Mouse (Mus musculus) heart, postnatal 14 days (tissue): Measurements from ENCODE around the gene Dnajc17. TPM values are rescaled to one million over a fixed set of nuclear protein-coding genes. Genes with fewer than 3 reads are reported as not detected.
A peak's percentile ranks its signal among the peaks of the same experiment; 100 is the strongest.

Source experiments
- DNase-seq, 2 experiments: peaks; one replicate each; pipeline ENCODE4 v3.0.0; 2021 to 2022
- intact Hi-C: fragments of 180-260 bp; cut with DNase I; formaldehyde crosslinking; loops from one replicate; pipeline ENCODE4 v1.15.1; 2025
- long read RNA-seq, 2 experiments: library from polyadenylated mRNA; stranded (forward); transcript quantifications; one replicate each; pipeline ENCODE4 v2.0.0; 2021
- total RNA-seq, 2 experiments: library from RNA; stranded (reverse); gene quantifications; 2 replicates each; pipeline ENCODE4 v1.2.3; 2021

Dnajc17 gene
- total RNA-seq = 10 to 100 TPM in 1 of 2 experiments, 1 to 10 TPM in 1; 9.3 to 10.0 TPM
- long read RNA-seq, experiment 1, partial matches to known transcripts = 0 of 9 reads
- long read RNA-seq, experiment 1, other reads (novel, unspliced or antisense) = 5 of 9 reads
- long read RNA-seq, experiment 2, partial matches to known transcripts = 1 of 6 reads
- long read RNA-seq, experiment 2, other reads (novel, unspliced or antisense) = 2 of 6 reads

DNA sequence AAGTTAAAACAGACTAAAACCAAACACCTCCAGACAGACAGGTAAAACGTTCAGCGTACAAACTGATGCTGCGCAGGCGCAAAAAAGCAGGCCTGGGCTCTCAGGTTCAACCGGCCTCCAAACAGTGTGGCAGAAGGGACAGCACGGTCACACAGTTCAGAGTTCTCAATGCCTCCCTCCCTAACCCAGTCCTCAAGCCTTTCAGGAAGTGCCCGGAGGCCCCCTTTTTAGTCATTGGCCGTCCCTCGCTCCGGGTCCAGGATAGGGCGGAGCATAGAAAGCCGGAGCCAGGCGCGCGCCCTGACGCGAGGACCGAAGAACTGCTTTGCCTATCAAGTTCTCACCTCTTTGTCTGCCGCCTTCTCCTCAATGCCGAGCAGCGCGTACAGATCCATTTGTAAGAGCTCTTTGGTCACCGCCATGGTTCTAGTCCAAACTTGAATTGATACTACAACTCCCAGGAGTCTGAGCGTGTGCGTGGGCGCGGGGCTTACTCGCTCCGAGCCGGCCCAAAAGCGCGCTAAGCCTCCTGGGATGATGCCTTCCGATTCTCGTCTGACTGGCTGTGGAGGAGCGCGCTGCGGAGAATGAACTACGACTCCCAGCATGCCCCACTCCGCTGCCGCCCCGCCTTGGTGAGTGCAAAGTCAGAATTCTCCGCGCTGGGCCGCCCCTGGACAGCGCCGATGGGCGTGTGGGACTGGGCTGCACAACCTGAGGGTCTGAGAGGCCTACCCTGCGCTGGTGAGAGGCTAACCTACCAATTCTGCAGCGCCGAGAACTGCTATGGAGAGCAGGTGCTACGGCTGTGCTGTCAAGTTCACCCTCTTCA lies at the start of gene Dnajc17, which contains the start of gene Zfyve19:
Dnajc17 (minus strand) TSS at position 452 of the 832 bp plus-strand sequence.
Zfyve19 (plus strand) TSS at position 274 of the 832 bp plus-strand sequence.
- intact Hi-C loops = no loop called here
- DNase-seq = peak; percentile 94

DNA sequence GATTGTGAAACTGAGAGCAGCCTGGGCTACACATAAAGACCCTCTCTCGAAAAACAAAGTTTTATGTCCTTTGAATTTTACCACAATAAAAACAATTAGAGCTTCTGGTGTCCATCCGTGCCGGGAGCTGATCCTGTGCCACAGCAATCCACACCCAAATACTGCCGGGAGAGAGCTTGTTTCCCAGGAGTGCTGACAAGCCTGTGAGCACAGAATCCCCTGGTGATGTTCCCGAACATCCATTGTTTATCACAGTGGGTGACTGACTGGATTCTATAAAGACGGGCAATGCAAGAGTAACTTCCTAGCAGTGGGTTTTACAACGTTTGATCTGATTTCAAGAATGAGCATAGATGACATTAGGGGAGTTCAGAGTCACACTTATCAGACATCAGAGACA lies 46.4 kb upstream of the Dnajc17 start:
- intact Hi-C loops = no loop called here
- DNase-seq = no peak

DNA sequence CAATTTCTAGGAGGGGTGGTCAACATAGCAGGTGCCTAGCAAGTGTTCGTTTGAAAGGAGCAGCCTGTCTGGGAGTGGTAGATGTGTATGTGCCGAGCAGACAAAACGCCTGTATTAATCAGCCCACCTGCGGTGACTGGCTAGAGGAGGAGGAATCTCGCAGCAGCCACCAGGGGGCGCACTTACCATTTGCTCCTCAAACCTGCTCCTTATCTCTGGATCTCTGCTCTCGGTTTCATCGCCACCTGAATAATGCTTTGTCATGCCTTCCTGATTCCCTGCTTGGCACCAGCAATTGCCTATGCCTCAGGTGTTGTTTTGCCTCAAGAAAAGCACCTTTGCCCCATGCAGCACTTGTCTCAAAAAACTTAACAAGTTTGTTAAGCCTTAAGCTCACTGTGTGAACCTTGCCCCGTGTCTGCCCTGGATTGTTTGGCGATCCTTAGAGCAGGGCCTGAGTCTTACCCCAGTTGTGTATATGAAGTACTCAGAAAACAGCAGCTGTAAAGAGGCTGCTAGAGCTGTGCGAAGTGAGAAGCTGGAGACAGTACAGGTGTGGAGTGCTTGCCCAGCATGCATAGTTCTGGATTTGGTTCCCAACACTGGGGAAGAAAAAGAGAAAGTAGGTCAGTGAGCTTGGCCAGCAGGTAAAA lies 42.4 kb upstream of the Dnajc17 start:
- peak; percentile 84 to 91 for DNase-seq
- intact Hi-C loops = loop anchor here (1.0 kb wide), 2 partner anchors 37 to 186 kb away; partner anchors contain the start of gene Vps18

DNA sequence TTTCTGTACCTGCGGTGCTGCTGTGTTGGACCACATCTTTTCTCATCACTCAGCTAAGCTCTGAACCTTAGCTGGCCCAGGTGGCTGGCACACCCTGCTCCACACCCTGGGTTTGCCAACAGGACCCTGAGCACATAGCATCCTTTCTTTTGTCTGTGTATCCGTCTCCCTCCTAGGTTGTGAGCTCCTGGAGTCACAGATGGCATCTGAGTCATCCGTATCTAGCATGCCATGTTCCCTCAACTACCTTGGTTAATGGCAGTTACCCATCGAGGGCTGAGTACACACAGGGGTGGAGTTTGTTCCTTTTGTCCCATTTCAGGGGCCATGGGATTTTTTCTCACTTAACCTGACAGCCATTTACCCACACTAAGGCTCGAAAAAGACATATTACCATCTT lies 41.8 kb upstream of the Dnajc17 start:
- DNase-seq = no peak
- intact Hi-C loops = loop anchor here (1.0 kb wide), 1 partner anchor 187 kb away; no protein-coding TSS in a partner anchor

DNA sequence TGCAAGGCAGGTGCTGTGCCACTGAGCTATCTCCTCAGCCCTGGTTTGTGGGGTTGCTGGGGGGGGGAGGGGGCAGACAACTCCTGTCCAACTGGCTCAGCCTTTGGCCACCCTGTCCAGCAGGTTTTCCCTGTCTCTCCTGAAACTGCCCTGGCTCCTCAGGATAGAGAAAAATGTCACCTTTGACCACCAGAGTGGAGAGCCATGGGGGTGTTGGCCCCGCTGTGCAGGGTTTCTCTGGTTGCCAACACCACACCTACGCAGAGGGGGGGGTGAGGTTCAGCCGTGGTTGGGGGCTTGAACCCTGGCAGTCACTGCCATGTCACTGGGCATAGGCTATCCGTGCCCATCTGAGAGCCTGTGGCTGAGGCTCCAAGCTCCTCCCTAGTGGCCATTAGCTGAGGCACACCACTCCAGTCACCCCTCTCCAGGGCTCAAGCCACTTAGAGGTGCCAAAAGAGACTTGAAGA lies 41.0 kb upstream of the Dnajc17 start:
- no peak for DNase-seq
- intact Hi-C loops = loop anchor here (1.0 kb wide), 1 partner anchor 188 kb away; no protein-coding TSS in a partner anchor

DNA sequence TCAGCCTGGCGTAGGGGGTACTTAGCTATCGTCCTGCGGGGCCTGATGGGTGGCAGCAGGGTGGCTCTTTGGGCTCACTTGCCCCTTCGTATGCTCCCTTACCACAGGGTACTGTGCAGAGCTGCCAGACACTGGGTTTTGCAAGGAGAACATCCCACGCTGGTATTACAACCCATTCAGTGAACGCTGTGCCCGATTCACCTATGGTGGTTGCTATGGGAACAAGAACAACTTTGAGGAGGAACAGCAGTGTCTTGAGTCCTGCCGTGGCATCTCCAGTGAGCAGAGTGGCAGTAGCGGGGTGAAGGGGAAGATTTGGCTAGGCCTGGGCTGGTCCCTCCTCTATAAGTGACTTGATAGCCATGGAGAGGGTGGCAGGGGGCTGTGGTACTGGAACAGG lies 39.3 kb upstream of the Dnajc17 start:
- intact Hi-C loops = no loop called here
- DNase-seq = no peak

DNA sequence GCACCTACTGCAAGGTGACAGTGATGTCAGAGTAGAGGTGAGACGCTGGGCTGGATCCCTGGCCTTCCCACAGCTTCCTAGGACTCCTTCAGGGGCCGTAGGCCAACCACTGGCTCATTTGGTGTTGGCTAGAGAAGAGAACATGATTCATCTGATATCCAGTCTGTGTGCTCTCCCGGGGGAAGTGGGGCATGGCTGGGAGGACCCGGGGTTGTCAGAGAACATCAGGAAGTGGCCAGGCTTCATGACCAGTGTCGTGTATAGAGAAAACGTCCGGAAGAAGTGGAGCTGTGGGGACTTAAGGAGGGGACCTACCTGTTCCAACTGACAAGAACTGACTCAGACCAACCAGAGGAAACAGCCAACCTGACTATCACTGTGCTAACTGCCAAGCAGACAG lies 36.7 kb upstream of the Dnajc17 start:
- intact Hi-C loops = no loop called here
- no peak for DNase-seq

DNA sequence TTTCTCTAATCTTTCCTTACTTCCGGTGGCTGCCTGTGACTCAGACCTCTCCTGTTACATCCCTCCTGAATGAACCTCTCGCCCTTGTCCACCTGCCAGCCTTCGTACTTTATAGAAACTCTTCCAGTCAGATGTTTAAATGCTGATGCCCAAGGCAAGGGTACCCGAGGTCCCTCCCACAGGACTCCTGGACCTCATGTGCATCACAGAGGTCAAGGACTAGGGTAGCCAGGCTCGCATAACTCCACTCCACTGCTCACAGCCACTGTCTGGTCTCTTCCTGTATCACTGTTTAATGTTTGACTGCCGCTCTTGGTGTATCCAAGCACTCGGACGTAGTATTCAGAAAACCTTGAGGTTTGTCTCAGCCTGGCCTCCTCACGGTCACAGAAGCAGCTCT lies 34.0 kb upstream of the Dnajc17 start:
- DNase-seq = no peak
- intact Hi-C loops = no loop called here

DNA sequence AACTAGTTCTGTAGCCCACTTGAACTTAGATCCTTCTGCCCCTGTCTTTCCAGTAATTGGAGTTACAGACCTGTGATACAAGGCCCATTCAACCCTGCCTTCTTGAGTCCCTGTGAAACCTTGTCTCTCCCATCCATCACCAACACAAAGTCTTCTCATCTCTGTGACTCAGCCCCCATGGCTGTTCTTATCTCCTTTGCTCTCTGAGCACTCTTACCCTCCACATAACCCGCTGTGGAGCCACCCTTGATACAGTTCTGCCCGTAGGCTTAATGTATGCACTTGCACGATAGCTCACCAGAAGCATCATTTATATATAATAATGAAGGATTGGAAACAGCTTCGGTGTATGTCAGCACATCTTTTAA lies 32.2 kb upstream of the Dnajc17 start:
- no peak for DNase-seq
- intact Hi-C loops = no loop called here

DNA sequence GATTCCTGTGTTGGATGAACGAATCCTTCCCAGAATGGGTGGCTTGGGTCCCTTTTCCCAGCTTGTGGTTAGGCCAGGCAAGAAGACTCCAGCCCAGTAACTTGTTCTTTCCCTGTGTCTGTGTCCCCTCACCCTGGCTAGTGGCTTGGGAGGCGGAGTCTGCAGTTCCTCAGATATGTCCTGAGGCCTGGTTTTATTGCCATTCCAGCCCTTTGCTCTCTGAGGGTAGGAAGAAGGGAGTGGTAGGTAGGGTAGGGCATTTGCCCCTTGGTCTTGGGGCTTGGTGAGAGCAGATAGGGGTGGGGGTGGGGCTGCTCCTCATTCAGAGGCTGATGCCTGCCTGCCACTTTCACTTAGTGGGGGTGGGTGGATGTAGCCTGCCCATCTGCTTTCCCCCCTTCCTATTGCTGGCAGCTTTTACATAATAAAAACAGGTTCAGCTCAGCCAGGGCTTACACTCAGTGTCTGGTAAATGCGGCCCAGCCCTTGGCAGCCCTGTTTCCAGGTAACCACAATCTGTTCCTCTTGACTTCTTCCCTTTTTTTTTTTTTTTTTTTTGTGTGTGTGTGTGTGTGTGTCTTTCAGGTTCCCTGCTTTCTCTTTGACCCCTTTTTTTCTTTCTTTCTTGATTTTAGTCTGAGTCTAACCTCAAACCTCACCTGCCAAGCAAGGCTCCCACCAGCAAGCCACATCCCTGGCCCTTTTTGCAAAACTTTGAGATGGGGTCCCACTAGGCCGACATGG lies 31.7 kb upstream of the Dnajc17 start:
- intact Hi-C loops = no loop called here
- DNase-seq = no peak

DNA sequence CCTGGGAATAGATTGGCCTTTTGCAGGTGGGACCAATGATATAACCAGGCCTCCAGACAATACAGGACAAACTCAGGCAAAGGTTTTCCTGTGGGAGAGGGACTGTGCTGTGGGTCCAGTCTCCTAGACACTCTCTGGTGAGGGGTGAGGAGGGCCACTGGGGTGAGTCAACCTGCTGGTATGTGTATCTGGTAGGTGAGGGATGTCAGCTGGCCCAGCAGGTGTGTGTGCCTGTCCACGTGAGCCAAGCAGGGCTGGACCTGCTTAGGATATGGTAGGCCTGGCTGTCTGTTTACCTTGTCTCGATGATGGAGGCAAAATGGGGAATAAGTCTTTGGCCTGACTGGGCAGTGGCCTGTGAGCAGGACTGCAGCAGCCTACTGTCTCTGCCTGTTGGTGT lies 30.1 kb upstream of the Dnajc17 start:
- intact Hi-C loops = no loop called here
- DNase-seq = no peak

DNA sequence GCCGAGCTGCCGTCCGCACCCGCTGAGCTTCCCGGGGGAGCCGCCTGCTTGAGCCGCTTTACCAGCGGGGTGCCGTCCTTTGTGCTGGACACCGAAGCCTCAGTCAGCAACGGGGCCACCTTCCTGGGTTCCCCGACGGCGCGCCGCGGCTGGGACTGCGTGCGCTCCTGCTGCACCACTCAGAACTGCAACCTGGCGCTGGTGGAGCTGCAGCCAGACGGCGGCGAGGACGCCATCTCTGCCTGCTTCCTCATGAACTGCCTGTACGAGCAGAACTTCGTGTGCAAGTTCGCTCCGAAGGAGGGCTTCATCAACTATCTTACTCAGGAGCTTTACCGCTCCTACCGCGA lies 29.3 kb upstream of the Dnajc17 start:
- DNase-seq = no peak
- intact Hi-C loops = no loop called here

DNA sequence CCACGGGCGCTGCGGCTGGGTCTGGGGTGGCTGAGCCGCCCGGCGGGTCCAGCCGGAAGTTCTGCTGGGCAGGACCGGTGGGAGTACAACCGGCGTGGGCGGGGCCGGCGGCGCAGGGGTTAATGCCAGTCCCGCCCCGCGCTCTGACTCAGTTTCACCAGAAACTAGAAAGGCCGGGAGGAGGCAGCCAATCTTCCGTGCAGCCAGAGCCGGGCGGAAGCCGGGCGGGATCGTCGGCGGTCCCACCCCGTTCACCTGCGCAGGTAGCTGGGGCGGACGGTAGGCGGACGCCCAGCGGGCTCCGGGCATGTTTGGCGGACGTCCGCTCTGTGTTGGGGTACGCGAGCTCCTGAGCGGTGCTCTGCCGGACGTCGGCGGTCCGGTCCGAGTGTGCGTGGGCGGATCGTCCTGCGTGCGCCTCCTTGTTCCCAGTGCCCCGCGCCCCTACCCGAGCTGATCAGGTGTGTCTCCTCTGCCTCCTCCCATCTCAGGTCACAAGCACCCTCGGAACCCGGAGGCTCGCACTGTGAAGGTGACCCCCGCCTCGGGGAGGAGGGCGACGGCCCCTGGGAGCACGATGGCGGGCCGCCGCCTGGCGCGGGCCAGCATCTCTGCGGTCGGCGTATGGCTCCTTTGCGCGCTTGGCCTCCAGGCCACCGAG lies 28.7 kb upstream of the Dnajc17 start, which contains the start of gene Spint1:
Spint1 (plus strand) TSS at position 153 of the 661 bp plus-strand sequence.
- intact Hi-C loops = no loop called here
- DNase-seq = peak in 1 of 2 experiments; percentile 18

DNA sequence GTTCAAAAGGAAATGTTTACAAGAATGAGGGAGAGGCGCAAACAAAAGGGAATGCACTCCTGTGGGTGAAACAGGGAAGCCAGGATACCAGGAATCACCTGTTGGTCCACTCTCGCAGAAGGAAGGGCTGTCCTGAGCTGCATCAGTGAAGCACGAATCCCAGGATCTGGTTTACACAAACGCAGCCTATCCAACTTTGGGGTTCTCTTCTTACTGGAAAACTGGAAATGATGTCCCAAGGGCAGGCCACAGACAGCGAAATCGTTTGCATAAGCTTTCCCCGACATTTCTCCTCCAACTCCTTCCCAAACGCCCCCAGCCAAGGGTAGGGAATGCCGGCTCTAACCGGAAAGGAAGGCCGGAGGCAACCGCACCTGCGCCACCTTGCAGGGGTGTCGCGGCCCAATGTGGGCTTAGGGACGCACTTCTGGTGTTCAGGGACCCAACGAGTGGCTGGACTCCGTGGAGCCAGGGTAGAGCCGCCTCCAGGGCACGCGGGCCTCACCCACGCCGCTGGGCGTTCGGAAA lies 28.2 kb upstream of the Dnajc17 start:
- intact Hi-C loops = no loop called here
- DNase-seq = no peak

DNA sequence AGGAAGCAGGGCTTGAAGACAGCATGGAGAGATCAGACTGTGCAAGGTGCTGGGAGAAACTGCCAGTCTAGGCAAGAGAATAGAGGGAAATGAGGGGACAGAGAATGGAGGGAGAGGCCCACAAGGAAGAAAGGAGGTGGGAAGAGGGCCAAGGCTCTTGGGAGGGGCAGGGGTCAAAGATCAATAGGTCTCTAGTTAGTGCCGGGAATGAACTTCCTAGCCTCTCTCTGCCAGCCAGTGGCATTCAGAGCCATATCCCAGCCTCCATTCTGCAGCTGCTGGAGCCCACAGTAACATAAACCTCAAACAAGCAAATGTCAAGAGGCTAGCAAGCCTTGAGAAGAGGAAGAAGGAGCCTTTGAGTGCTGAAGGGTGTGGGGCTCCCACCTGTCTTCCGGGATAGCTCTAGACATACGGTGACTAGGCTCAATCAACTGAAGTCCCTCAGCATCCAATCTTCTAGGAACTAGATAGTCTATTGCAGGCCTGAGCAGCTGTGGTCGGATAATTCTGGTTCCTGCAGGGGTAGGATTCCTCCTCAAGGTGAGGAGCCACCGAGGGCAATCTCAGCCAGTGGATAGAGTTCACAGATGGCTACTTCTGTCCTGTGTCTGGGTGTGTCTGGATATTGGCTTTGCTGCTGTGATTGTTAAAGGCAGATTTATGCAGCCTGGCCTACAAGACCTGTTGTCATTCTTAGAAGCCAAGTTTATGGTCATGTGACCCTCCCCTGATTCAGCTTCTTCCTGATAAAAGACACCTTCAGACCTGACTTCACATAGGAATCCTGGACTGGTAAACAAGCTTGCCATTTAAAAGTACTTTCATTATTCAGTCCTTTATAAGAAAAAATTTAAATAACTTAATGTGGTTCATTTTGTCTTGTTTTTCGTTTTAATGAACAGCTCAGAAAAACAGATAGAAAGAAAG lies 21.4 kb upstream of the Dnajc17 start, which contains the start of gene Ppp1r14d:
Ppp1r14d (minus strand) TSS at position 132 of the 930 bp plus-strand sequence.
- DNase-seq = no peak
- intact Hi-C loops = no loop called here

DNA sequence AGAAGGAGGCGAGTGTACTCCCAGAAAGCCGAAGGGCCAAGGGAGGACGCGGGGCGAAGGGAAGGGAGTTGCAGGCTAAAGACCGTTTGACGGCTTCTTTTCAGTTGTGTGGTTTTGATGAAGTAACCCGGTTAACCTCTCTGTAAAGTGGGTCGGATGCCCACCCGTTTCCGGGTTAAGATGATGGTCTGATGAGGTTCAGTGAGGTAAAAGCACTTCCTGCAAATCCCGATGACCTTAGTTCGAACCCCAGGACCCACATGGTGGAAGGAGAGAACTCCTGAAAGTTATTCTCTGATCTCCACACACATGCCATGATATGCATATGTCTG lies 547 bp upstream of the Dnajc17 start:
- DNase-seq = no peak
- intact Hi-C loops = no loop called here

DNA sequence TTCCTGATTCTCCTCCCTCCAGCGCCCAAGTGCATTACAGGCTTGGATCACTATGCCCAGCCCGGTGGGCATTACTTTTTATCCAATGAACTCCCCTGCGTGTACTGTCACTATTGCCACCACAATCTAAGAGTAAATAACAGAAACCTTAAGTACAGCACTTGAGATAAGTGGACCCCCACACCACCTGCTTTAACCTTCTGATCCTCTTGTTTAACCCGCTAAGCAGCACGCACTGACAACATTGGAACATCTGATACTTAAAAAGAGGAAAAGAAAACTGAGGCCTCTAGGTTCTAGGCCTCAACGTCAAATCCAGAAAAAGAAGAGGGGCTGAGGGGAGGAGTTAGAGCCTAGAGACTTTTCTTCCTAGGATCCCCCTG lies 643 bp downstream of the Dnajc17 start:
- no peak for DNase-seq
- intact Hi-C loops = no loop called here

DNA sequence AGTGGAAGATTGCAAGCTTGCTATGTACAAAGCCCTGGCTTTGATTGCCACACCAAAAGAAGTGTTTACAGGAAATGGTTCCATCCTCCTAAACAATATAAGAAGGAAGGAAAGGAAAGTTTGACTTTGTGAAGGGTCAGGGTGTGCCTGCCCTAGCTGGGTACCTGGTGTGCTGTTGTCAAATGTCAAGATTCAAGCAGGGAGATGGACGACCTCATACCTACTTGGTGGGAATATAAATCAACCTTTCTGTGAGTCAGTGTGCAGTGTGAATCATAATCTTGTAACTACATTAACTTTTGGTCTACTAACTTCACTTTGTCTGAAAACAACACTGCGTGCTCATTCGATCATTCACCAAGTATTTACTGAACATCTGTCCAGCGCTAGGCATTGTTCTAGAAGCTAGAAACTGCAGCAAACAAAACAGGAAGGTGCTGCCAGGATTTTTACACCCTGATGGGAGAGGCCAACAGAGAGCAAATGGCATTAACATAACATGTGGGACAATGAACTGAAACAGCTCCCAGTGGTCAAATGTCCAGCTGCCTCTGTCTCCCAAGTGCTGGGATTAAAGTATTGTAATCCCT lies 4.6 kb downstream of the Dnajc17 start:
- DNase-seq = peak in 1 of 2 experiments; percentile 30
- intact Hi-C loops = no loop called here
